Mouse (Mus musculus) left cerebral cortex, postnatal 36 days (tissue): ENCODE data around the gene Ankrd40. TPM values are rescaled to one million over a fixed set of nuclear protein-coding genes. Genes with fewer than 3 reads are reported as not detected.

Source experiments
- DNase-seq, 2 experiments: peaks; one replicate each; pipeline ENCODE4 v3.0.0; 2021 to 2022; ENCODE audit warnings: low spot score in 2 of 2, mixed read lengths in 1 of 2
- intact Hi-C: fragments of 180-260 bp; cut with DNase I; formaldehyde crosslinking; loops from one replicate; pipeline ENCODE4 v1.15.1; 2025
- total RNA-seq, 2 experiments: library from RNA; stranded (reverse); gene quantifications; 2 replicates each; pipeline ENCODE4 v1.2.3; 2021

Gene Ankrd40
- 100 to 1,000 TPM; 136 to 145 TPM for total RNA-seq

DNA sequence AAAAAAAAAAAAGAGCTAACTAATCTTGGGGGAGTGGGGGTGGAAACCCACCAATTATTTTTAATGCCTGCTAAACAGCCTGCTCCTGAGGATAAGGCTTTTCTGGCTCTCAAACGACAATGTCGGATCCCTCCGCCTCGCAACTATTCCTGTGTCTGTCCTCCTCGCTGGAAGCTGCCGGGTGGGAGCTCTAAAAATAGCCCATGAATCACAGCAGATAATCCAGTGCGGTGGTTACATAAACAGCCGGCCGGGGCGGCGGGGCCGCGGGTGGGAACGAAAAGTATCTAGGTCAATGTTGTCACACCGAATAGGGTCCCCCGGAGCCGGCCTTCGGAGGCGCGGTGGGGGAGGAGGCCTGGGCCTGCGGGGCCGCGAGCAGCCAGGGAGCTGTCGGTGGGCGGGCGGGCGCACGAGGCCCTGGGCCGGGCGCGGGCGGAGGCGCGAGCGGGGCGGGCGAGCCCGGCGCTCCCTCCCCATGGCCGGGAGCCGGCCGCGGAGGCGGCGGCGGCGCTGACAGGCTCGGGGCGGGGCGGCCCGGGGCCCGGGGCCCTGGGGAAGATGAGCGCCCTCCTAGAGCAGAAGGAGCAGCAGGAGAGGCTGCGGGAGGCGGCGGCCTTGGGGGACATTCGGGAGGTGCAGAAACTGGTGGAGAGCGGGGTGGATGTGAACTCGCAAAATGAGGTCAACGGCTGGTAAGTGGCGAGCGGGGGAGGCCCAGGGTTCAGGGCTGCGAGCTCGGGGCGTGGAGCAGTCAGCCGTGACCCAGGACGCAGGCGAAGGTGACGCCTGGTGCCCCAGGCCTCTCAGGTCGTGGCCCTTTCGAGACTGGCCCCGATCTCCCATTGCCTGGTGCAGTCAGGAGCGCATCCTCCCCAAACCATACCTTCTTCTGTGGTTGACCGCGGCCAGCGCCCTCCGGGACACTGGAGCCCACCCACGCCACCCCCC lies at the start of gene Ankrd40:
TSS of gene Ankrd40 (plus strand) at position 309 of the 951 bp plus-strand sequence.
- intact Hi-C loops, result loop anchor here (2.0 to 5.0 kb wide), 2 partner anchors 91 to 221 kb away; partner anchors contain the start of gene Rsad1
- DNase-seq, result peak; percentile 98 to 99

DNA sequence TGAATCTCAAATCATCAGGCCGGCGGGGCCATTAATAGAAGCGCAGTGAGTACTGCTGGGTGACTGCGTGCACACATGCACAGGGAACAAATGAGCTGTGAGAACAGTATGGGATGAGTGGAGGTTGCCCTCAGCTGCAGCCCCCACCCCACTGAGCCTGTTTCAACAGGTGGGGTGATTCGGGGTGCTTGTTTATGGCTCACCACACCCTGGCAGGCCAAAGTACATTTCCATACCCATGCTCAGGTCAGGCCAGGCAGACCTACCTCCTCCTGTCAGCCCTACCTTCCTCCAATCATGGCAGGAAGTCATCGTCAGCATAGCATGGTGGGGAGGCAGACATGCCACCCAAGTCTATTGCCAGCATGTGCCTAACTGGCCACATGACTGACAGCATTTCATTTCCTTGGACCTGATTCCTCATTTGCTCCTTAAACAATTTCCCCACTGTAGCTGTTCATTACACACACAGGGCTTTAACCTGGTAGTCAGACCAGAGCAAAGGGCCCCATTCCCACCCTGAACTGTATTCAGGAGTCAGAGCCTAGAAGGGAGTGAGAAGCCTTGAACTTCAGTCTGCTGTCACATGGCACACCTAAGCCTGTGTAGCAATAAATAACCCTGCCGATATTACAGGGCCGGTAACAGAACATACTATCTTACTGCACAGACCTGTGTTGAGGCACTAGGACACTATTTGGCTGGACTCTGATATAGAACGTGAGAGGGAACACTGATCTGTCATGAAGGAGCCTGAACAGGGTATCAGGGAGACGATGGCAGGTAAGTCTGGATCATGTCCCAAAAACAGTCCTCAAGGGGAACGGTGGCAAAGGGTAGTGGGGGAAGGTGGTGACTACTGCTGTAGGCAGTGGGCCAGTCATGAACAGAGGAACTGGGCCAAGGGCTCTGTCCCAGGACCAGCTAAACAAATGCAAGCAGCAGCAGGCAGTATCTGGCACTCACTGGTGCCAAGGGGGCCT lies 46.3 kb upstream of the Ankrd40 start, which contains the start of gene Gm21885:
TSS of gene Gm21885 (plus strand) at position 675 of the 983 bp plus-strand sequence.
- intact Hi-C loops, result no loop called here
- DNase-seq, result no peak

DNA sequence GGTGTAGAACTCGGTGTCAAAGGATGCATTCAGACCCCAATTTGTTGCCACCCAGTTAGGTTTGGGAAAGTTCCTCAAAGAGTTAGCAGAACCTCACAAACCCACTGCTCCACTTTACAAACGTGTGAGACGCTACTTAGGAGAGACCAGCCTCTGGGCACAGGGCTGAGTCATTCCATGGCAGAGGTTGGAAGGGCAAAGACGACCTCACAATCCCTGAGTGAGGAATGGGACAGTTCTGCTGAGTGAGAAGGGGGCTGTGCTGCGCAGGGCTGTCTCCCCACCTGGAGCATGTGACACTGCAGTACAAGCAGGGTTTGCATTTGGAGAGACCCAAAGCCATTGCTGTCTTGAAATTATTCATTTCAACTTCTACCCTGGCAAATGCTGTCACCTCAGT lies 45.5 kb upstream of the Ankrd40 start:
- DNase-seq, result no peak
- intact Hi-C loops, result no loop called here

DNA sequence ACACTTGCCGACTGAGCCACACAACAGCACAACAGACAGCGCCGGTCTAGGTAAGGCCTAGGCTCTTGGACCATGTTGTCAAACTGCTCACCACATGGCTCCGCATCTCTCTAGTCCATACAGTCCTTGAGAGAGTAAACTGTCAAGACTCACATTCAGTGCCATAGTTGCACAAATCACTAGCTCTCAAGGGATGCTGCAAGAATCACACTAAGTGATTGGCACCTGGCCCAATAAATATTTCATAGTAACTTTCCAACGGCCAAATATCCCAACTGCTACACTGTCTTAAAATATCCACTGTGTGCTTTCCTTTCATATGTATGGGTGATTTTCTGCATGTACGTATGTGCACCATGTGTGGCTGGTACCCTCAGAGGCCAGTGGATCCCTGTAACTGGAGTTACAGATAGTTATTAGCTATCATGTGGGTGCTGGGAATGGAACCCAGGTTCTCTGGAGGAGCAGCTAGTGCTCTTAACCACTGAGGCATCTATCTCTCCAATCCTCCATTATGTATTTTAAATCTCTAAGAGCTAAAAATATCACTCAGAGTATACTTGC lies 44.2 kb upstream of the Ankrd40 start:
- no peak for DNase-seq
- intact Hi-C loops, result no loop called here

DNA sequence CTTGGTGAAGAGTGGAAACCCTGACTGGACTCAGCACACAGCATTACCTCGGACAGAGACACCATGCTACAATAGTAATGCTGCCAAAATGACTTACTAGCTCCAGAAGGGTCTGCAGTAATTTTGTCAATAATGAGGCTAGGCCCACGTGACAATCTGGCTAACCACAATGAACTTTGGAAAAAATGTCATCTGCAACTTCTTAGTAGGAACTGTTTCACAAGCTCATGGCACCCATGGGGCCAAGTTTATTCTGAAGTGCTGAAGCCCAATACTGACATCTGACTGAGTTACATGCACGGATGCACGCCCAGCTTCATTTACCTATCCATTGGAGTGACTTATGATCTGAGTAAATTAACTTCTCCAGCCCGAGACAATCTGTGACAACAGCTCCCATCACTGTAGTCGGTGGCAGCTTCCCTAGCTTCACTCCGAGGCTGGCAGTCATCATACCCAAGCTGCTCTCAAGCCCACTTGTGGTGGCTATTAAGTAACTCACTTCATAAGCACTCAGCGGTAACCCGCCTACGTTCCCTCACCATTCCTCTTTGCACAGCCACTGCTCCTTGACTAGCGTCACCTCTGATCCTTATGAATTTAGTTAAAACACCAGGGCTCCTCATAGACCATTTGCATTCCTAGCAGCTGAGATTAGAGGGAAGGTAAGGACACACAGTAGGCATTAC lies 41.8 kb upstream of the Ankrd40 start:
- intact Hi-C loops, result no loop called here
- DNase-seq, result no peak

DNA sequence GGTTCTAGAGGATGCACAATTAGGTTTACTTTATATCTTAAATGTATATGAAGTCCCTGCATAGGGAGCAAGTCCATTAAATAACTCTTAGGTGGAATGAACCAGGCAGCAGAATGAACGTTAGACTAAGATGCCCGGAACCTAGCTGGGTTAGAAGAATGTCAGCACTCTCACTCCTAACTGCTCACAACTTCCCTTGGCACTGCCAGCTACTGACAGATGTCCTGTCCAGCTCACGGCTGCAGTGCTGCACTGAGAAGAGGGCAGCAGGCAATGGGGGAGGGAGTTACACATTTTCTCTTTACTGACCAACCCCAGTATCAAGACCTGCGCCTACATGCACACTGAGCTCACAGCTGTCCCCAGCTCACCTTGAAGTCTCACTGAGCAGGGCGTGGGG lies 40.7 kb upstream of the Ankrd40 start:
- intact Hi-C loops, result no loop called here
- DNase-seq, result no peak

DNA sequence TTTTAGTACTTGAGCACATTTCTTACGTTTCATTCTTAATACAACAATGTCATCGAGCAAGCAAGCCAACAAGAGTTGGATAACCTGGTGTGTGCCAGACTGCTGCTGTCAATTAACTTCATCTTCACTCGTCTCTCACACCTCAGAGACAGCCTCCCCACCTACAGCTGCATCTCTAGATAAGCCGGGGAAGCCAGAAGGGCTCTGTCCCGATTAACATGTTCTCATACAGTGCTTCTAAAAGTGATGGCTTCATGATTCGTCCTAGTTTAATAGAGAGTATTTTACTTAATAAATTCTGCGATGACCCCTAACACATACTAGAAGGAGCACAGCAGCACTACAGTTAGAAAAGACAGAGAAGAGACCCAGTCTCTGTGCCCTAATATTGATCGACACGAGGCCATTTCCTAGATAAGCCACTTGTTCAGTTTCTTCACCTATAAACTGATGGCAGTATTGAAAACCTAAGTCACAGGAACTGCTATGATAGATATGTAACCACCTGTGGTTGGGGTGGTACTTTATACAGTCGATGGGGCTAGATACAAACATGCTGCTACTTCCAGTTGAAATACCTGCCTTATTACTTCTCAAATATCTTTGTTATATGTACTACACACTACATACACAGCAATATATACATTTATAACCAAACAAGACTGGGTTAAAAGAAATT lies 37.6 kb upstream of the Ankrd40 start:
- DNase-seq, result no peak
- intact Hi-C loops, result no loop called here

DNA sequence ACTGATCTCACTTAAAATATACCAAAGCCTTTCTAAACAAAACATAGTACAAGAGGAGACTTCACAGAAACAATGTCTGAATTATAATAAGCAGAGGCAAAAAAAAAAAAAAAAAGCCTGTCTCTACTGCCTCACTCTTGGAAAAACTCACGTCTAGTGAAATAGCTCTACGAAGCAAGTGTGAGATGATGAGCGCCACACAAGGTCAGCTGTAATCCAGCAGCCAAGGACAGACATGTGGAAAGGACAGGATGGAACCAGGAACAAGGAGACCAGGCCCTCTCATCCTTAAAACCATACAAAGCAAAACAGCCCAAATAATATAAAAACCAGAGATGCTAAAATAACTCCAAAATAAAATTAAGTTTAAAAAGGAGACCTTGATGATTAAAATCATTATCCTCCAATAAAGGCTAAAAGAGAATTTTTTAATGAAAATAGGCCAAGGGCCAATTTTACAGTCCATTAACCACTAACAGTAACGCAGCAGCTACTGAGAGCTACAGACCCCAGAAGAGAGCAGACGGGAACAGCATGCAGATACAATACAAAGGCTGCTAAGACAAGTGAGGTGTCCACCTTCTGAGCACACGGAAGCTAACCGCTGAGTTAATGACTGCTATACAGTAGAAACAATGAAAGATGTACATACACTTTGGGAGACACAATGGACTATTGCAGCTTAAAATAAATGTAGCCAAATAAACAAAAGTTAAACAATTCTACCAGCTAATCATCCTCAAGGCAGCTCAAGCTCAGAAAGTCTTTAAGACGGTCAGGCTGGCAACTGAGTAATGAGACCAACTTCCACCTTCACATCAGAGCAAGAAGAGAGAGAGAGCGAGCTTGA lies 32.6 kb upstream of the Ankrd40 start:
- DNase-seq, result no peak
- intact Hi-C loops, result no loop called here

DNA sequence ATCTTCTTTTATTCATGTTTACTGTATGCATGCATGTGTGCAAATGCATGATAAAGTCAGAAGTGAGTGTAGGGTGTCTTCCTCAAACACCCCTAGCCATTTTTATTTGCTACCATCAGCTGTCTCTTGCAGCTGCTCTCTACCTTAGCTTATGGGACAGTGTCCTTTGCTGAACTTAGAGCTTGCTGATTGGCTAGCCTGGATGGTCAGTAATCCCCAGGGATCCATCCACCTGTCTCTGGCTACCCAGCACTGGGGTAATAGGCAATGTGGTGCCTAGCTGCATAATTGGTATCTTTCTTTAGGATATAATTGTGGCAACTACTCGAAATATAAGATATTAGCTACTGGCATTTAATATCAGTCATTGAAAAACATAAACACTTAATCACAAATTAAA lies 15.1 kb upstream of the Ankrd40 start:
- intact Hi-C loops, result no loop called here

DNA sequence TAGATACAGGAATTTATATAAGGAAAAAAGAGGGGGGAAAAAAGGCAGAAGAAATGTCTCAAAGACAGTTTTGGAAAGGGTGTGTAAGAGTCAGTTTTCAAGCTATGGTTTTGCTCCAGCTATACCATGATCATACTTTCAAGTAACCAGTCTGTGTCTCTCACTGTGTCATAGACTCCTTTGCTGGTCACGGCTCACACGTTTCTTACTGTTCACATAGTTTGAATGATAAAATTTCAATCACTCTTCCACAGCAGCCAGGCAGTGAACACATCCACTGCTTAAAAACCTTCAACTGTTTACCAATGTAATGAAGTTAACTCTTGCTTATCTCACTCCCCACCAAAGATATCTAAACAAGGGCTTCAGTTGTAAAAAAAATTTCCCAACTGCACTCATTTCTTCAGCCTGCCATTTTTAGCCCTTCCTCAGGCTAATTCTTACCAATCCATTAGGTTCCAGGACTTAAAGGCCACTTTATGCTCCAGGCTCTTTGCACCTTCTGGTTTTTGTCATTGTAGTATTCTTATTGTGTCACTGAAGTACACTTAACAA lies 13.6 kb upstream of the Ankrd40 start:
- intact Hi-C loops, result no loop called here
- no peak for DNase-seq

More for the DNA sequence above, 15.1 kb upstream of the Ankrd40 start:
- DNase-seq, result no peak

DNA sequence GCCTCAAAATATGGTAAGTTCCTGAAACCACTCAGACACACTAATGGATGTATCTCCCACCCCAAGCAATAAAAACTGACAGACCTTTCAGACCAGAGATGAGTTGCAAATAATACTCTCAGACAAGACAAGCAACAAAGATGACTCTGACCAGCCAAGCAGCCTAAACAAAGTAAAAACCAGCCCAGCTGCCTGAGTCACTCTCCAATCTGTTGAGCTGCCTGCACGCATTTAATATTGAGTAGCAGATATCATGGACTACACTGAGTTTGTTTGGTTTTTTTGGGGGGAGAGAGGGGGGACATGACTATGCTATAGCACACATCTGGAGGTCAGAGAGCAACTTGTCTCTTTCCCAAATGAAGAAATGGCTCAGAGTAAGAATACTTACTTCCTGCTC lies 12.5 kb upstream of the Ankrd40 start:
- no peak for DNase-seq
- intact Hi-C loops, result no loop called here

DNA sequence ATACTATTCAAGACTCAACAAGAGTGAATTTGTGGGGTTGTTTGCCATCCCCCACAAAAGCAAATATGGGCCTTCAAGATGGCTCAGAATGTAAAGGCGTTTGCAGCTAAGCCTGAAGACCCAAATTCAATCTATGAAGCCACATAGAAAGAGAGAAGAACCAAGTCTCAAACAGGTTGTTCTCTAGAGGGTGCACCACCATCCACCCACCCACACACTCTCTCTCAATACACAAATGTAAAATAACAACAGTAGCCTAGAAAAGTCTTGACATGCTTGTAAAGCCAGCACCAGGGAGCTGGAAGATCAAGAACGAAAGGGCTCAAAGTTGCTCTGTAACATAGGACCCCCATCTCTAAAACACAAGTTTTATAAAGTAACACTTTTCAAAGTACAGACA lies 11.3 kb upstream of the Ankrd40 start:
- intact Hi-C loops, result no loop called here
- DNase-seq, result no peak

DNA sequence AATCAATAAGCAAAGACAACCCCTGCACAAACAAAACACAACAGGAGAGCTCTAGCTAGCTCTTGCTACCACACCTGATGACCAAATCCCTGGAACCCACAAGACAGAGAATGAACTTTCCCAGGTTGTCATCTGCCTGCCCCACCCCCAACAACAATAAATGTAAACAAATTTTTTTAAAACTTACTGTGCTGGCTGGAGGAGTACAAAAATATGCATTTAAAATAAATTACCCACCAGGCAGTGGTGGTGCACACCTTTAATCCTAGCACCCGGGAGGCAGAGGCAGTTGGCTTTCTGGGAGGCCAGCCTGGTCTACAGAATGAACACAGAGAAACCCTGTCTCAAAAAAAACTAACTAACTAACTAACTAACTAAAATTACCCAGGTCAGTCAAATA lies 10.8 kb upstream of the Ankrd40 start:
- no peak for DNase-seq
- intact Hi-C loops, result no loop called here

DNA sequence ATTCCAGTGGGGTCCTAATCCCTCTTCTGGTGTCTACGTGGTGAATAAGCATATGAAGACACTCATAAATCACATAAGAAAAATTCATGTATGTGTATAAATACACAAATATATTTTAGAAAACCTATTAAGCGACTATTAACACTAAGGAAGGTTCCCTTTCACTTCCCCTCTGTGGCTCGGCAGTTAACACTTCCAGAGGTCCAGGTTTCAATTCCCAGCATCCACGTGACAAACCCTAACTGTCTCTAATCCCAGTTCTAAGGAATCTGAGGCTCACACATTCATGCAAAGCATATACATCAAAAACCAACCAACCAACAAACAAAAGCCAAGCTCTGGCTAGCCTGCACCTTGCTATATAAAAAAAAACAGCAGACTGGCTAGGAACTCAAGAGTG lies 10.3 kb upstream of the Ankrd40 start:
- intact Hi-C loops, result no loop called here
- no peak for DNase-seq

DNA sequence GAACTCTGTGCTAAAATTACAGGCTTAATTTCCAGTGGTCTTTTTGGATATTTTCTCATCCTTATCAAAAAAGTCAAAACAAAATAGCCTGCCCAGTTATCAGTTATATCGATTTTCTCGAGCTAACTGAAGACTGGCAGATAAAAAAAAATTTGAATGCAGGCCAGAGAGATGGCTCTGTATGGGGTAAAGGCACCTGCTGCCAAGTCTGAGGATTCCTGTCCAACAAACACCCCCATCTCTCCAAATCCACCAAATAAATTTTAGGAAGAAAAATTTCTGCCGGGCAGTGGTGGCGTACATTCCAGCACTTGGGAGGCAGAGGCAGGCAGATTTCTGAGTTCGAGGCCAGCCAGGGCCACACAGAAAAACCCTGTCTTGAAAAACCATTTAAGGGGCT lies 9.7 kb upstream of the Ankrd40 start:
- intact Hi-C loops, result no loop called here
- DNase-seq, result no peak

DNA sequence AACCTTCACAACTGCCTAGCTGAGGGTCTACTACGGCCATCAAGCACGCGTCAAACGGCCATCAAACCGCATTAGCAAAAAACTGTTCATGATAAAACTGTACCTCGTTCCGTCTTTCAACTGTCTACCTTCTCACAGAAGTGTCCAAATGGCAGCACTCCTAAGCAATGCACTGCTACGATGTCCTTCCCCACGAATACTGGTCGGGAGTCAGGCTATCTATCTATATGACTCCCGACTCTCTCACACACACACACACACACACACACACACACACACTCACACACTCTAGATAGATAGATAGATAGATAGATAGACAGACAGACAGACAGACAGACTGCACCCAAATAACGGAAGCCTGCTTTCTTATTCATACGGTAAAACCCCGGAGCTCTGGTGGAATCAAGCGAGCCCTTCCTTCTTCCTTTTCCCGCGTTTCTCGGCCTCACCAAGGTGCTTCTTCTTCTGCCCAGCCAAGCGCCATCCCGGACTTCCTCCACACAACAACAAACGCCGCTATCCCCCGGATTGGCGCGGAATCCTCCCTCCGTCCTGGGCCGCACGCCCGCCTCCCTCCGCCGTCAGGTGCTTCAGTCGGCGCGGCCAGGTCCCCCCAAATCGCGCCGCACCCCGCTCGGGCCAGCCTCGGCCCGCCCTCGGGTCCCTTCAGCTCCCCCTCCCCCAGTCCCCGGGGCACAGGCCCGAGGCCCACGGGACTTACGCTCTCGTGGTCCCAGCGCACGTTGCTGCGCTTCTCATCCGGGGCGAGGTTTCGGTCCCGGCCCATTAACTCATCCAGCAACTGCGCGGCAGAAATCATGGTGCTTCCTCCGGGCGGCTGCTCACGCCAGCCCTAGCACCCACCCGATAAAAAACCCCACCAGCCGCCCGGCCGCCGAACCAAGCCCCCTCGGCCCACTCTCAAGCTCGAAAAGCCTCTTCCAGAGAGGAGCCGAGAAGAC lies 6.6 kb upstream of the Ankrd40 start:
- intact Hi-C loops, result loop anchor here (5.0 kb wide), 1 partner anchor 174 kb away; no protein-coding TSS in a partner anchor
- DNase-seq, result no peak
